8 mouse cellular contexts compared by ENCODE assay signal in the genomic region with DNA sequence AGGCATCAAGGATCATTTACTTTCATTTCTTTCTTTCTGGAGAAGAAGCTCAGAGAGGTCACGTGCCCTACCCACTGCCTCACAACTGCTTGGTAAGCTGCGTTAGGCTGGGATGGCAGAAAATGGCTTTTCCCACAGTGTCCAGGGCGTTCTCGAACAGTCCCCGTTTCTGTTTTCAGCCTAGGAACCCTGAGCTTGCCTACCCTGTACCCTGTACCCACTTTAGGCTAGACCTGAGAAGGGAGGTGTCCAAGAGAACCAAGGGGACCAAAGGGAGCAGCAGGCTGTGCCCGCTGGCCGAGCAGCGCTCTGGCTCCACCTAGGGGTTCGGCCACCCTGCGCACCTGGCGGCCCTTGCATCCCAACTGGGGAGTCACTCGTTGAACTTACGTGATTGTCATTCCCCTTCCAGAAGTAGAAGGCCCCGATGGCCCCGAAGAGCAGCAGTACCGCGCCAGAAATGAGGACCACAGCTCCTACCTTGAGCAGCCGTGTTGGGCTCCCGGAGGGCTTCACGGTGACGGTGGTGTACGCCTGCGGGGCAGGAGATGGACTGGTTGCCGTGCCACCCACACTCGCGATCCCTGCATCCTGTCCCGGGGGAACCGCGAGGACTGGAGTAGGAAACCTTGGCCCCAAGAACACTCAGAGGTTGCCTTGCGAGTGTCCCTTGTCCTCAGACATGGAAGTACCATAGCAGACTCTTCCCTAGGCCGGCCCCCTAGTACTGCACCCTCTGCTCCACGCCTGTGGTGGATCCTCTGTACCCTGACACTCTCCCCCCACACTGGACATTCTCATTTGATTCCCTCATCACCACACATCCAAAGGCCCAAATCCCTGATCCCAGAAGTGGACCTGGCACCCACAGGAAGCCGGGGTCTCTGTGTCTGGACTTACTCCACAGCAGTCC. TPM values are rescaled to one million over a fixed set of nuclear protein-coding genes. Genes with fewer than 3 reads are reported as not detected.
A peak's percentile ranks its signal among the peaks of the same experiment; 100 is the strongest.
DNase-seq lines count a peak whose midpoint lies in the region; ATAC-seq and TF ChIP-seq lines count a peak whose summit lies in the region.

No protein-coding gene starts in this region.

- H3K9me3 ChIP-seq in ES-E14 (ENCODE audit: control insufficient read depth, insufficient read depth, low read depth, low read length), result no peaks in the 10 kb centered on the region
- H3K9me3 ChIP-seq in forebrain, embryonic 10.5 days, result no peaks in the 10 kb centered on the region
- H3K9me3 ChIP-seq in heart, embryonic 16.5 days (replicated peaks; ENCODE audit: control insufficient read depth, low read length), result no peaks in the 10 kb centered on the region

- ATAC-seq in heart, embryonic 16.5 days (replicated peaks; ENCODE audit: extremely low read depth, insufficient read depth, low FRiP score), result peak; percentile 77

- peak overlapping the region; percentile 64 for H3K4me2 ChIP-seq in heart, embryonic 16.5 days (ENCODE audit: low read depth, low read length)

- no peaks in the 10 kb centered on the region for H3K4me1 ChIP-seq in ES-E14 (ENCODE audit: control insufficient read depth in 2 of 2, insufficient read depth in 2 of 2, low read length in 2 of 2, poor library complexity in 1 of 2)
- no peaks in the 10 kb centered on the region; the same call in 1 of the 2 replicates for H3K4me1 ChIP-seq in brown adipose tissue, adult 24 weeks (ENCODE audit: control insufficient read depth, insufficient read depth, insufficient read length, low read length)
- peaks cover 28% of the 10 kb centered on the region for H3K4me1 ChIP-seq in forebrain, embryonic 10.5 days
- no peaks in the 10 kb centered on the region for H3K4me1 ChIP-seq in heart, embryonic 16.5 days (ENCODE audit: control insufficient read depth, insufficient read depth, low read length)

- in situ Hi-C loops in ES-E14 (cut with MboI; ENCODE audit: low sequenced_read_pairs in 2 of 2, unreplicated experiment in 2 of 2), result no loop called here

- no peak overlapping the region for H3K27ac ChIP-seq in ES-E14 (ENCODE audit: insufficient read depth, low read depth, low read length, poor library complexity, severe bottlenecking)
- no peak overlapping the region for H3K27ac ChIP-seq in brown adipose tissue, adult 24 weeks (replicated peaks; ENCODE audit: low read depth, low read length)
- H3K27ac ChIP-seq in forebrain, embryonic 10.5 days, result peak overlapping the region; percentile 54
- H3K27ac ChIP-seq in heart, embryonic 16.5 days (ENCODE audit: low read length), result no peak overlapping the region

- H3K9ac ChIP-seq in ES-E14 (ENCODE audit: insufficient read depth, low read depth, low read length, poor library complexity, severe bottlenecking), result peak overlapping the region; percentile 15; the same call in 1 of the 2 replicates
- H3K9ac ChIP-seq in heart, embryonic 16.5 days (ENCODE audit: low read length), result 0 out of 2 replicates have a peak overlapping the region, but pooled peaks have one; percentile 16

- peak overlapping the region; percentile 44 to 58 for H3K4me3 ChIP-seq in ES-E14 (ENCODE audit: insufficient read depth in 1 of 2, low read depth in 1 of 2, low read length in 2 of 2, poor library complexity in 1 of 2, severe bottlenecking in 1 of 2)
- peak overlapping the region; percentile 37; the same call in 1 of the 2 replicates for H3K4me3 ChIP-seq in brown adipose tissue, adult 24 weeks (ENCODE audit: insufficient read depth, low read depth, low read length)
- peak overlapping the region; percentile 44 for H3K4me3 ChIP-seq in forebrain, embryonic 10.5 days
- H3K4me3 ChIP-seq in heart, embryonic 16.5 days (ENCODE audit: low read length), result peak overlapping the region; percentile 32

- peak; percentile 25 for DNase-seq in ES-E14 (ENCODE audit: low read depth, low spot score)
- peak; percentile 70 for DNase-seq in forebrain, embryonic 10.5 days (ENCODE audit: extremely low spot score, low spot score)
- peak; percentile 73 for DNase-seq in kidney, postnatal 14 days
- peak; percentile 75 for DNase-seq in lung, postnatal 10 days
- DNase-seq in ovary, adult 18-20 months (ENCODE audit: low spot score), result peak; percentile 61
- peak; percentile 82 for DNase-seq in thymus, postnatal 25 days

- H3K27me3 ChIP-seq in forebrain, embryonic 10.5 days (ENCODE audit: poor library complexity, severe bottlenecking), result peaks cover 23% of the 10 kb centered on the region
- peaks cover 5% of the 10 kb centered on the region; the same call in 1 of the 2 replicates for H3K27me3 ChIP-seq in heart, embryonic 16.5 days (ENCODE audit: control insufficient read depth, insufficient read depth, low read length)

- H3K36me3 ChIP-seq in ES-E14 (ENCODE audit: control insufficient read depth, insufficient read depth, low read length, poor library complexity, severe bottlenecking), result no peaks in the 10 kb centered on the region
- H3K36me3 ChIP-seq in forebrain, embryonic 10.5 days (replicated peaks), result no peaks in the 10 kb centered on the region
- no peaks in the 10 kb centered on the region for H3K36me3 ChIP-seq in heart, embryonic 16.5 days (ENCODE audit: control insufficient read depth, insufficient read depth)

- WGBS in forebrain, embryonic 10.5 days, result 20% methylated on average over 33 of the region's 33 CpGs
- 15% methylated on average over 33 of the region's 33 CpGs for WGBS in heart, embryonic 16.5 days

TF ChIP-seq in ES-E14, 5 proteins besides CTCF, POLR2A, EP300 and RAD21:
- TF ChIP-seq HCFC1 (IDR thresholded peaks at IDR 0.05; ENCODE audit: borderline replicate concordance, insufficient read depth, low read length) (no peak), MAFK (IDR thresholded peaks at IDR 0.05; ENCODE audit: insufficient read depth, low read depth, low read length) (no peak), ZNF384 (IDR thresholded peaks at IDR 0.05; ENCODE audit: low read depth, low read length) (no peak)

RNA-seq across cellular contexts. Expression of a gene that starts 0.7 kb away (rescaled TPM):
- not detected in 2 replicates for total RNA-seq in ES-E14 (2012; rRNA removed)
- polyA plus RNA-seq in brown adipose tissue, adult 24 weeks (2012; ENCODE audit: insufficient read depth, insufficient read length, missing spikeins), result not detected in 2 replicates
- 1.7 TPM in 2 replicates for polyA plus RNA-seq in forebrain, embryonic 10.5 days (2016; fragmentation: Nextera tagmentation; extraction: Ambion mirVana)
- polyA plus RNA-seq in heart, embryonic 16.5 days (2015; fragmentation: Nextera tagmentation; extraction: Ambion mirVana), result 5.1 and 7.1 TPM in 2 replicates

Comparison
In these comparisons a context has a peak if more than half of its experiments do, and no peak if none do; other contexts are left out.
1. DNase-seq: peak in every context shown above with its lines; median percentile 82 in thymus, postnatal 25 days; 75 in lung, postnatal 10 days; 73 in kidney, postnatal 14 days; 70 in forebrain, embryonic 10.5 days; 61 in ovary, adult 18-20 months; 25 in ES-E14.